Mouse (Mus musculus) stomach, postnatal 0 days (tissue): ENCODE results near the gene Clec2l. TPM values are rescaled to one million over a fixed set of nuclear protein-coding genes. Genes with fewer than 3 reads are reported as not detected.

Experiments used
- ATAC-seq: fragments of 200-750 bp; cut with Nextera tagmentation; 2 replicates; pipeline ENCODE4 v1.8.0; 2017; ENCODE audit not compliant: low FRiP score, low TSS enrichment
- DNase-seq: peaks from one replicate; pipeline ENCODE4 v3.0.0-alpha.2; 2016; ENCODE audit warnings: low spot score
- H3K27ac ChIP-seq: fragments of 300-500 bp; sonication (generic); replicated peaks from 2 replicates; pipeline ENCODE4 v1.5.1; 2014; ENCODE audit warnings: mild to moderate bottlenecking, control low read depth
- H3K27me3 ChIP-seq: fragments of 300-500 bp; sonication (generic); 2 replicates; pipeline ENCODE4 v1.6.1; 2014; ENCODE audit warnings: low read length; ENCODE audit not compliant: control insufficient read depth, insufficient read depth
- H3K36me3 ChIP-seq: fragments of 300-500 bp; sonication (generic); 2 replicates; pipeline ENCODE4 v1.6.1; 2014; ENCODE audit warnings: low read length, mixed read lengths; ENCODE audit not compliant: control insufficient read depth, insufficient read depth
- H3K4me1 ChIP-seq: fragments of 300-500 bp; sonication (generic); replicated peaks from 2 replicates; pipeline ENCODE4 v1.6.1; 2014; ENCODE audit warnings: antibody characterized with exemption; ENCODE audit not compliant: control insufficient read depth, insufficient read depth
- H3K4me2 ChIP-seq: fragments of 300-500 bp; sonication (generic); replicated peaks from 2 replicates; pipeline ENCODE4 v1.6.1; 2014; ENCODE audit warnings: low read depth, mild to moderate bottlenecking, control low read depth, moderate library complexity
- H3K4me3 ChIP-seq: fragments of 300-500 bp; sonication (generic); 2 replicates; pipeline ENCODE4 v1.5.1; 2014; ENCODE audit warnings: low read depth, low read length, control low read depth
- H3K9ac ChIP-seq: fragments of 300-500 bp; sonication (generic); 2 replicates; pipeline ENCODE4 v1.6.1; 2014; ENCODE audit warnings: mild to moderate bottlenecking, low read length, control low read depth, mixed read lengths
- H3K9me3 ChIP-seq: fragments of 300-500 bp; sonication (generic); 2 replicates; pipeline ENCODE4 v1.6.1; 2016; ENCODE audit warnings: low read length; ENCODE audit not compliant: control insufficient read depth
- CTCF ChIP-seq: IDR thresholded peaks from 2 replicates; pipeline ENCODE4 v1.5.1; 2016; ENCODE audit warnings: antibody characterized with exemption, low read depth, mild to moderate bottlenecking, moderate library complexity
- EP300 ChIP-seq: optimal IDR thresholded peaks from 2 replicates; pipeline ENCODE3; 2016; ENCODE audit warnings: antibody characterized with exemption
- WGBS: fragments of 180-500 bp; shearing (Covaris S2); extraction: QIAGEN DNeasy Blood & Tissue Kit; methylation state at CpG from one replicate; pipeline ENCODE4 v1.1.7; 2014; 5-methylcytosine and 5-hydroxymethylcytosine counted together
- polyA plus RNA-seq: library from polyadenylated mRNA; unstranded; fragments of >200 nt; fragmentation: Nextera tagmentation; extraction: Ambion mirVana; gene quantifications from 2 replicates; pipeline ENCODE4 v1.2.1, GENCODE M21; 2015

Clec2l gene
- polyA plus RNA-seq, 1 experiment from 2014 or later: 0.55 TPM

GRCm38 (mm10) chr6:38701421-38701820, 38.6 kb downstream of the Clec2l start:
- Histone ChIP-seq H3K9me3 (no peaks in the 10 kb centered on the region), H3K27me3 (no peaks in the 10 kb centered on the region), H3K4me3 (no peak overlapping the region), H3K27ac (no peak overlapping the region), H3K9ac (no peak overlapping the region), H3K4me2 (no peak overlapping the region), H3K4me1 (no peaks in the 10 kb centered on the region), H3K36me3 (peaks cover 22% of the 10 kb centered on the region)
- TF ChIP-seq CTCF: no peak
- no peak for TF ChIP-seq EP300
- ATAC-seq (no peak), DNase-seq (no peak)
- 54% methylated on average over 2 of the region's 2 CpGs for WGBS

- no peak for ATAC-seq
- peaks cover 24% of the 10 kb centered on the region for H3K36me3 ChIP-seq
- H3K27ac ChIP-seq: no peak overlapping the region
- WGBS: 35% methylated on average over 6 of the region's 6 CpGs
- no peak overlapping the region for H3K4me3 ChIP-seq
- H3K9ac ChIP-seq: no peak overlapping the region
- H3K27me3 ChIP-seq: no peaks in the 10 kb centered on the region
- H3K9me3 ChIP-seq: no peaks in the 10 kb centered on the region
- TF ChIP-seq CTCF: 0 out of 2 replicates have a peak, but pooled peaks have one; percentile 15
- no peak for TF ChIP-seq EP300
- no peak overlapping the region for H3K4me2 ChIP-seq
- H3K4me1 ChIP-seq: no peaks in the 10 kb centered on the region
- DNase-seq: no peak
Measured at GRCm38 (mm10) chr6:38702810-38703399, 40.0 kb downstream of the Clec2l start.

DNA sequence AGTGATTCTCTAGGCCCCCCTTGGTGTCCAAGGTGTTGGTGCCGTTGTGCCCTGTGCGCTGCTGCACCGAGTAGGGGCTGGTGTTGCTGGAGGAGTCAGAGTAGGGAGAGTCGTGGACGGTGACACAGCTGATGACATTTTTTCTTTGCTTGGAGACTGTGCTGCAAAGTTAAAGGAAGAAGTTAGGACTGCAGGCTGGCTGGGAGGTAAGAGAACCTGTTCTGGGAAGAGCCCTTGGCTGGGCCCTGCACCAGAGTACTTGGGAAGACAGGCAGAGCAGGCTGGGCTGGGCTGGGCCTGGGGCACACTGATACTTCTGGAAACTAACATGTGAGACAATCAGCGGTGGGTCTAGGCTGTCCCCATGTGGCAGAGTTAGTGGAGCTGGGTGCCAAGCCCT, 40.7 kb downstream of the Clec2l start:
- H3K9ac ChIP-seq: no peak overlapping the region
- no peak for TF ChIP-seq EP300
- TF ChIP-seq CTCF: no peak
- no peaks in the 10 kb centered on the region for H3K27me3 ChIP-seq
- H3K4me2 ChIP-seq: no peak overlapping the region
- peaks cover 25% of the 10 kb centered on the region for H3K36me3 ChIP-seq
- ATAC-seq (no peak), DNase-seq (no peak)
- H3K27ac ChIP-seq: no peak overlapping the region
- no peak overlapping the region for H3K4me3 ChIP-seq
- WGBS: 86% methylated on average over 6 of the region's 6 CpGs
- H3K4me1 ChIP-seq: no peaks in the 10 kb centered on the region
- no peaks in the 10 kb centered on the region for H3K9me3 ChIP-seq

DNA sequence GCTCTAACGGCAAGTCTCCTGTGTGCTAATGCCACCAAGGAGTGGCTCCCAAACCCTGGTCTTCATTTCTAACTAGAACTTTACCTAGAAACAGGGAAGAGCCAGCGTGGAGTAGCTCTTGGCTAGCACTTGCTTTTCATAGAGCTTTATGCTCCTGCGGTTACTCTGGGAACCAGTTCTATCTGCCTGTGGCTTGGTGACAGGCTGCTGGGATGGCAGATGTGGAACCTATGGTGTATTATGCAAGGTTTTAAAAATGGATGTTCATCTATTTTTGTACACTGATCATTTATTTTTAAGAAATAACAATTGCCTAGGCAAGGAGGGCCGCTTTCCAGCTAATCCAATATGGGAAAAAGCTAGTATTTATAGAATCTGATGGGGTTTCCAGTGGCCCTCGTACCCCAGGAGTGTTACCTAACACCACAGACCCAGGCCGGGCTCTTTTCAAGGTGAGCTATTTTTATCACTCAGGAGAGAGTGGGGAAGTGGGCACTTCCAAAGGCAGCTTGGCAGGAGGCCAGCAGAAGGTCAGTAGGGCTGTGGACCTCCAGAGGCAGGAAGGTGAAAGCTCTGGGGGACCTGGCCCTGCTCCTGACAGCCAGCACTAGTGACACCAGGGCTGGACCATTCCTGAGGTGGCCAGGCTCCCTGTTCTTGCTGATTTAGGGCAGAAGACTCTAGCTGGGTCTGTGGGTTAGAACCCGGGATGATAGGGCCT, 41.6 kb downstream of the Clec2l start:
- H3K27me3 ChIP-seq: no peaks in the 10 kb centered on the region
- no peak for ATAC-seq
- H3K4me2 ChIP-seq: no peak overlapping the region
- peaks cover 25% of the 10 kb centered on the region for H3K36me3 ChIP-seq
- WGBS: 74% methylated on average over 7 of the region's 7 CpGs
- no peak overlapping the region for H3K9ac ChIP-seq
- H3K9me3 ChIP-seq: no peaks in the 10 kb centered on the region
- TF ChIP-seq EP300 (no peak), CTCF (no peak)
- no peaks in the 10 kb centered on the region for H3K4me1 ChIP-seq
- H3K4me3 ChIP-seq: no peak overlapping the region
- DNase-seq: no peak
- no peak overlapping the region for H3K27ac ChIP-seq

GRCm38 (mm10) chr6:38710449-38710848, 47.6 kb downstream of the Clec2l start:
- H3K27ac ChIP-seq: no peak overlapping the region
- H3K27me3 ChIP-seq: no peaks in the 10 kb centered on the region
- no peak overlapping the region for H3K4me3 ChIP-seq
- TF ChIP-seq CTCF (no peak), EP300 (no peak)
- H3K9me3 ChIP-seq: no peaks in the 10 kb centered on the region
- WGBS: 76% methylated on average over 3 of the region's 3 CpGs
- no peak overlapping the region for H3K9ac ChIP-seq
- ATAC-seq (no peak), DNase-seq (no peak)
- H3K36me3 ChIP-seq: peaks cover 18% of the 10 kb centered on the region
- no peak overlapping the region for H3K4me2 ChIP-seq
- H3K4me1 ChIP-seq: no peaks in the 10 kb centered on the region
